Mouse (Mus musculus) embryo, embryonic 10.5 days (tissue): ENCODE measurements around the gene Sbf2.
"Not testable (repeated sequence)": the region's sequence is repeated elsewhere in the genome, so short reads cannot be mapped to it uniquely, and the experiment has no call there.

Experiments used
- DNase-seq: peaks from one replicate; pipeline ENCODE4 v3.0.0-alpha.2; 2015; ENCODE audit warnings: low spot score

Gene Sbf2

GRCm38 (mm10) chr7:110614133-110615063, at the start of gene Sbf2:
Gene Sbf2, minus strand, starts transcription at chr7:110614922.
- peak; percentile 88 for DNase-seq

DNA sequence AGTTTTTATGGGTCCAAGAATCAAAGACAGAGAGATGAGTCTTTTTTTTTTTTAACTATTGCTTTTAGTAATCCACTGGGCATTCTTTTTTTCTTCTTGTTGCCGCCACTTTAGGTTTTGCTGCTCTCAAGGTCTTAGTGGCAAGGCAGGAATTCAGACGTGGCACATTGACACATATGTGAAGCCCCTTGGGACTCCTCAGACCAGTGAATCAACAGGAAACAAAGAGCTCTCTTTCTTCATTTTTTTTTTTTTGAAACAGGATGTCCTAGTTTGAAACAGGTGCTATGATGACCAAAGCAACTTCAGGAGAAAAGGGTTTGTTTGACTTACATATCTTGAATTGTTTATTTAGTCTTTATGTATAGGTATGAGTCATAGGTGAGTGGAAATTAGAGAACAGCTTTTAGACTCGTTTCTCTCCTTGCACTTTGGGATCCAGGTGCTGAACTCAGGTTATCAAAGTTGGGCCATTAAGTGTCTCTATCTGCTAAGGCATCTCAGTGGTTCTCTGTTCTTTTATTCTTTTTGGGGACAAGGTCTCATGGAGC, 43.7 kb upstream of the Sbf2 start:
- DNase-seq, result no peak

DNA sequence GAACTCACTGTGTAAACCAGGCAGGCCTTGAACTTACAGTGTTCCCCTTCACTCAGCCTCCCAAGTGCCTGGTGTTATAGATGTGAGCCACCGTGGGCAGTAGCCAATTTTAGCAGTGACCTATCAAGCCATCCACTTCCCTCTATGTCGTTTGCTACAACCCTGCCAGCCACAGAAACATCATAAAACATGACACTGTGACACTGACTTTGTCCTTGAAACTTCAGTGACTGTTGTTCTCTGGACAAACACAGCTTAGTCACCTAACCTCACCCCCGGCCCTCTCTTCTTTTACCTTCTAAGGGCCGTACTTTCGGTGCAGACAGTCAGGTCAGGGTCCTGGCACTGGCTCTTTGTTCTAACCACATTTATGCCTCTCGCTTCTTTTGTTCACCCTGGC, 41.2 kb upstream of the Sbf2 start:
- no peak for DNase-seq

DNA sequence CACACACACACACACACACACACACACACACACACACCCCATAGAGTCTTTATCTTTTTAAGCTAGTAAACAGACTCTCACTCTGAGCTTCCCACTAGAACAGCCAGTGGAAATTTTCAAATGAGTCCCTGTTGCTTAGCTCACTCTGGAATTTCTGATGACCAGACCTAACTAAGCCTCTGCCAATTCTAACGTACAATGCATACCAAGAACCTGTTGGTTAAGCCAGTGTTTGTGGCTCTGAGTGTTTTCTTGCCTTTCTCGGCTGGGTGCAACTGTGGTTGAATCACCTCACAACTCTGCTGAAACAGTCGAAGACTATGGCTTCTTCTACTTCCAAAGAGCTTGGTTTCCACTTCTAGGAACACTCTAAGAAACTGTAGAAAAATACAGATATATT, 40.5 kb upstream of the Sbf2 start:
- DNase-seq, result no peak

DNA sequence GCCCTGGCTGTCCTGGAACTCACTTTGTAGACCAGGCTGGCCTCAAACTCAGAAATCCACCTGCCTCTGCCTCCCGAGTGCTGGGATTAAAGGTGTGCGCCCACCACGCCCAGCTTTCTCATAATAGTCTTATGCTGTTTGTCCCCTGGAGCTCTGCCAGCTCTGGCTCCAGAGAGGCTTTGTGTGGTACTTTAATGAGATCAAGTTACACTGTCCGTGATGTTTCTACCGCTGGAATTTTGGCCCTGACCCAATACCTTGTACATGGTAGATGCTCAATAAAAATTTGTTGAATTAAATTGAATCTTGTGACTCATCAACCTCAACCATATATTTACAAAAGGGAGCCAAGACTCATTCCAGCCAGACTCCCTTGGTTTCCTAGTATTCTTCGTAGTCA, 36.4 kb upstream of the Sbf2 start:
- DNase-seq, result no peak

- DNase-seq, result no peak
These were observed 35.8 kb upstream of the Sbf2 start for GRCm38 (mm10) chr7:110650491-110650890.

GRCm38 (mm10) chr7:110649133-110649987, 34.6 kb upstream of the Sbf2 start:
- DNase-seq, result no peak

GRCm38 (mm10) chr7:110648455-110649085, 33.8 kb upstream of the Sbf2 start:
- no peak for DNase-seq

GRCm38 (mm10) chr7:110647559-110648454, 33.1 kb upstream of the Sbf2 start:
- no peak for DNase-seq

- no peak for DNase-seq
These were observed 32.1 kb upstream of the Sbf2 start for GRCm38 (mm10) chr7:110646611-110647407.

- DNase-seq, result no peak
These were observed 31.1 kb upstream of the Sbf2 start for GRCm38 (mm10) chr7:110645859-110646258.

DNA sequence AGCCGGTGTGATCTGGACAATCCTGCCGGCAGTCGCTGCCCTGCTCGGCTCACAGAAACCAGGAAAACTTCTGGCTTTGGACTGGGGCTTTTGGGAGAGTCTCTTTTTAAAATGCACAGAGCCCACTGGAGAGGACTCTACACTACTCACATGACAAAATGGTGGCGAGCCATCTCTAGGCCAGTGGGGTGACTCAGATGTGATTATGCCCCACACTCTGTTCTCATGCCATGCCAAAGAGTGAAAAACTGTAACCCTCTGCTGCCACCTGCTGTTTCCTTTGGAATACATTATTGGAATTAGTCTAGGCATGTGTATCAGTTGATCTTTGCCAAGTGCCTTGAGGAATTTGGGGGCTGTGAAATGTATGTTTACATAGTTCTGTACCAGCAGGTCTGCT, 30.6 kb upstream of the Sbf2 start:
- peak; percentile 91 for DNase-seq

DNA sequence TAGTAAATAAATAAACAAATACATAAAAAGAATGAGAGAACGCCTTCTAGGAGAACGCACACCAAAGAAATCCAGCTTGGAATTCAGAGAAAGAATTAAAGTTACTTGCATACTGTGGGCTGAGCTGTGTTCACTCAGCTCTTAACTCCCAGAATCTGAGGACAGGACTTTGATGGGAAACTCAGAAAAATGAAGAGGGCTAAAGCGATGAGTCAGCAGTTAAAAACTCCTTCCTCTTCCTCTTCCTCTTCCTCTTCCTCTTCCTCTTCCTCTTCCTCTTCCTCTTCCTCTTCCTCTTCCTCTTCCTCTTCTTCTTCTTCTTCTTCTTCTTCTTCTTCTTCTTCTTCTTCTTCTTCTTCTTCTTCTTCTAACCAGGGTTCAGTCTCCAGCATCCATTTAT, 25.2 kb upstream of the Sbf2 start:
- DNase-seq, result not testable (repeated sequence)

DNA sequence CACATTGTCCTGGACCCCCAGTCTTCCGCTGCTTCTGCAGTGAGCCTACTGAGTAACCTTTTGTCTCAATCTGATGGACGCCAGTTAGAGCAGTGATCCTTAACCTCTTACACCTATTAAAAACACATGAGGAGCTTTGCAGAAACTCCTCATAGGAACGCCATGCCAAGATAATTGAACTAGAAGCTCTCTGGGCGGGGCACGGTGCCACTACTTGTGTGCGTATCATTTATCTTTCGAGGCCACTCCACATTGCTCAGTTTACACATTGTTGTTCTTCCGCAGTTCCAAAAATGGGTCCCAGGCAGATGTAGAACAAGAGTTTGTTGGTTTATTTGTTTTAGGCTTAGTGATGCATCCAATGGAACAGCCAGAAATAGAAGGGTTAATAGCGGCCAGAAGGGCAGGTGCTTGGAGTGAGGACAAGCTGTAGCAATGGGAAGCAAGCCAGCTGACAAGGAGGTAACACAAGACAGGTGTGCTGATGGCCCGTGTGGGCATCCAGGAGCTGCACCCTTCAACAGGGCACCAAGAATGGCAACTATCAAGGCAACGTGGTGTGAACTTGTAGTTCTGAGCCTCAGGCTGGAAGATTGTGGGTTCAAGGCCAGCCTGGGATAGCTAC, 24.7 kb upstream of the Sbf2 start:
- no peak for DNase-seq

GRCm38 (mm10) chr7:110638305-110639110, 23.8 kb upstream of the Sbf2 start:
- peak; percentile 36 for DNase-seq

- DNase-seq, result no peak
These were observed 21.8 kb upstream of the Sbf2 start for GRCm38 (mm10) chr7:110636559-110636958.

GRCm38 (mm10) chr7:110635929-110636328, 21.2 kb upstream of the Sbf2 start:
- DNase-seq, result no peak

DNA sequence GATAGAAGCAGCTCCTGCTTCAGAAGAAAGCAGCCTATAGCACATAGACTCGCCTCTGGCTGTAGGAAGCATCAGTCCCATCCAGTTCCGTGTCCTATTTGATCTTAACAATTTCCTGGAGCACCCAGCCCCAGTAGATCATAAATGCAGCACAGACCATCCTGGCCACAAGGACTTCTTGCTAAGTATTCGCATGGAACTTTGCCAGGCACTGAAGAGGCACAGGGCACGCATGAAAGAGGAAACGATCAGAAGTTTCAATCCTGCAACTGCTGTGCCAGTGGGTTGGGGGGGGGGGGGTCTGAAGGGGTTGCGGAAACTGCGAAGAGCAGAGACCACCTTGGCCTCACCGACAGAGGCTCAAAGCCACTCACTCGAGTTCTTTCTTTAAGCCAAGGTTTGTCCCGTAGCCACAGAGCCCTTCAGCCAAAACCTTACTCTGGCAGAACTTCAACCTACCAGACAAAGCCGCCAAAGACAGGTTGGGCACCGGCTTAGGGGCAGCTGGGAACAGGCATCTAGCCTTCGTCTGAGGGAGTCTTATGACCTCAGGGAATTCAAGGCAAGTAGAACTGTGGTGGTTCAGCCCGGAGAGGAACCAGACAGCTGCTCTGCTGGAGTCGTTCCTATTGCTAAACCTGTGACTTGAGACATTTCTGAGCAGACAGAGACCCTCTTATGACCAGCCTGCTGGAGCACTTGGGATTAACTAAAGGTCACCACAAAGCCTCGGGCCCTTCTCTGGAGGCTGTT, 16.6 kb upstream of the Sbf2 start:
- DNase-seq, result no peak
